Mouse (Mus musculus): ENCODE data around the gene Arid5a. TPM values are rescaled to one million over a fixed set of nuclear protein-coding genes. Genes with fewer than 3 reads are reported as not detected.

Gene Arid5a
- polyA plus RNA-seq, 1 experiment from 2014 or later, result 6.3 TPM

DNA sequence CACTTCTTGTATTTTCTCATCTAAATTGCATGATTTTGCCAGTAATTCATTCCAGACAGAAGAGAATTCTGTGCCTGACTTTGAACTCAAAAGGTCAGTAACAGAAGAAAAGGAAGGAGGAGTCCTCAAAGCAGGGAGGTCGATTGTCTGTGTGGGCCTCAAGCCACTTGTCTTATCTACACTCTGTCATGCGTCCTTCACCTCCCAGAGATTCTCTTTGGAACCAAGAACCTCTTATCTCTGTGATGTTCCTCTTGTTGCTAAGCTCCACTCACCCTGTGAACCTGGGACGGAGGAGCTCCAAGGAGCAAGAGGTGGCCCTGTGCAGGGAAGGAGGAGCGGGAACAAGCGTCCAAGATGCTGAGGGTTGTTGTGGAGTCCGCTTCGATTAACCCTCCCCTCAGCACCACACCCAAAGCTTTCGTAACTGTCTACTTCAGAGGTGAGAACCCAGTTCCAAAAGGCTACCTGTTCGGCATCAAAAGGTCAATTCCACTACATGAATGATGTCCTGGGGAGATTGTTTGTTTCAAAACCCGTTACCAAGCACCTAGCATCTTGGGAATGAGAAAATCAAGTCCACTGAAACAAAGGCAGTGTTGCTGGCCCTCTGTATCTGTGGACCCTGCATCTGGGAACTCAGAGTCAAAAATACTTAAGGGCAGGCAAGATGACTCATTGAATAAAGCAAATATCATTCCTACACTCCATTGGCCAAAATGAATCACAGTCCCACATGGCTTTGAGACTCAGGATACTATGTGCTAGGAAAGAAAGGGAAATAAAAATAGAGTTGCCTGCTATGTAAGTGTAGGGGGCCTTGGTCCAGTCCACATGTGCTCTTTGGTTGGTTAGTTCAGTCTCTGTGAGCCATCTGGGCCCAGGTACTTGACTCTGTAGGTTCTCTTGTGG lies 64.7 kb downstream of the Arid5a start, which contains the start of gene Fer1l5:
Fer1l5 (plus strand) TSS at position 358 of the 912 bp plus-strand sequence.
- no peak within 1 kb of the TSS for H3K4me3 ChIP-seq (ENCODE audit: low read depth, low read length)
- H3K27ac ChIP-seq (ENCODE audit: low read depth), result no peak within 1 kb of the TSS
- TF ChIP-seq CTCF (IDR thresholded peaks at IDR 0.05; ENCODE audit: low read depth), result no peak
- TF ChIP-seq EP300 (IDR thresholded peaks at IDR 0.05; ENCODE audit: low read depth), result no peak
- H3K4me1 ChIP-seq (ENCODE audit: insufficient read depth), result peaks cover 9% of the 10 kb centered on the region
- H3K9me3 ChIP-seq (ENCODE audit: low read length), result no peaks in the 10 kb centered on the region
- no peaks in the 10 kb centered on the region for H3K27me3 ChIP-seq (ENCODE audit: insufficient read depth, low read length)
- no peak within 1 kb of the TSS for H3K4me2 ChIP-seq (ENCODE audit: low read depth, low read length)
- 0 out of 2 replicates have a peak, but pooled peaks cover 4% of the 10 kb centered on the region for H3K36me3 ChIP-seq (replicated peaks; ENCODE audit: insufficient read depth, low read length)
- H3K9ac ChIP-seq (replicated peaks), result no peak within 1 kb of the TSS
- no peak for ATAC-seq
- DNase-seq, result no peak
- 57% methylated on average over 10 of the region's 10 CpGs for WGBS (ENCODE audit: insufficient replicate concordance)

Small RNA genes within 50 kb of the gene (microRNA-seq; reads per million reads assigned to microRNA genes)
- not detected for gene Mir6898

Other genes with a start within 250 kb of the Arid5a start
- gene Hs6st1, start 239.3 kb upstream of the Arid5a start, polyA plus RNA-seq (2015; fragmentation: Nextera tagmentation; extraction: Ambion mirVana), result 12.8 and 13.3 TPM in 2 replicates
- 15.4 and 15.8 TPM in 2 replicates for gene Uggt1, start 63.0 kb upstream of the Arid5a start, polyA plus RNA-seq (2015; fragmentation: Nextera tagmentation; extraction: Ambion mirVana)
- gene Neurl3, start 33.1 kb upstream of the Arid5a start, polyA plus RNA-seq (2015; fragmentation: Nextera tagmentation; extraction: Ambion mirVana), result 4.4 and 4.7 TPM in 2 replicates
- gene Kansl3, start 61.4 kb downstream of the Arid5a start, polyA plus RNA-seq (2015; fragmentation: Nextera tagmentation; extraction: Ambion mirVana), result 8.5 and 10.1 TPM in 2 replicates
- gene Fer1l5, start 64.6 kb downstream of the Arid5a start, polyA plus RNA-seq (2015; fragmentation: Nextera tagmentation; extraction: Ambion mirVana), result 0.12 TPM in 2 replicates
- 9.0 and 9.9 TPM in 2 replicates for gene Lman2l, start 137.5 kb downstream of the Arid5a start, polyA plus RNA-seq (2015; fragmentation: Nextera tagmentation; extraction: Ambion mirVana)
- 2.1 and 2.2 TPM in 2 replicates for gene Cnnm4, start 163.9 kb downstream of the Arid5a start, polyA plus RNA-seq (2015; fragmentation: Nextera tagmentation; extraction: Ambion mirVana)
- gene Cnnm3, start 204.1 kb downstream of the Arid5a start, polyA plus RNA-seq (2015; fragmentation: Nextera tagmentation; extraction: Ambion mirVana), result 0.92 and 1.1 TPM in 2 replicates
- 2.0 and 2.2 TPM in 2 replicates for gene Ankrd23, start 229.2 kb downstream of the Arid5a start, polyA plus RNA-seq (2015; fragmentation: Nextera tagmentation; extraction: Ambion mirVana)
- 0.45 TPM in 1 of 2 replicates, not detected in the other for gene Gm42417, start 231.7 kb downstream of the Arid5a start, polyA plus RNA-seq (2015; fragmentation: Nextera tagmentation; extraction: Ambion mirVana)
- 7.4 and 8.3 TPM in 2 replicates for gene Ankrd39, start 239.7 kb downstream of the Arid5a start, polyA plus RNA-seq (2015; fragmentation: Nextera tagmentation; extraction: Ambion mirVana)